Mouse (Mus musculus) thymus, postnatal 10 days (tissue): ENCODE results near the gene Oaz1.
"Not testable (repeated sequence)": the region's sequence is repeated elsewhere in the genome, so short reads cannot be mapped to it uniquely, and the experiment has no call there.

ENCODE experiments used
- DNase-seq, 2 experiments: peaks; one replicate each; pipeline ENCODE4 v3.0.0; 2021; ENCODE audit warnings: low spot score in 2 of 2

The Oaz1 gene

DNA sequence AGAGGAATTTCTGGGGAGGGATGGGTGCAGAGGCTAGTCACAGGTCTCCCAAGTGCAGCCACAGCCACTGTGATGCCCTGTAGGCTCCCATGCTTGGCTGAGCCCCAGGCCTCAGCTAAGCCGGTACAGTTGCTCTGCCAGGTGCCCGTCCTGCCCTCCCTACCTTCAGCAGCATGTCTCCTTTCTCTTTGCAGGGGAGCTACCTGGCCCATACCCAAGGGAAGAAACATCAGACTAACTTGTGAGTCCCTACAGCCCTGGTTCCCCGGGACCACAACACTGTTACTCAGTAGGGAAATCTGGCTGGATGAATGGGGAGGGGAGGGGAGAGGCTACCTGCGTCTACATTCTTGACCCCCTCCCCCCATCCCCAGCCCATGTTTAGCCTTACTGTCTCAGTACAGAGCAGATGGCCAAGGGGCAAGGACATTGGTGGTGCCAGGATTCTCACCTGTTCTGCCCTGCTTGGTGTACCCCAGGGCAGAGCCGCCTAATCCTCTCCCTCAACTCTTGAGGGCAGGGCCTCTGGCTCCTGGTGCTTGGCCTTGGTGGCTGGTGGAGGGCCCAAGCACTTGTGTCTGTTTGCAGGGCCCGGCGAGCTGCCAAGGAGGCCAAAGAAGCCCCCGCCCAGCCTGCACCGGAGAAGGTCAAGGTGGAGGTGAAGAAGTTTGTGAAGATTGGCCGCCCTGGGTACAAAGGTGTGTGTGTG, 24.1 kb upstream of the Oaz1 start:
- no peak for DNase-seq

- no peak for DNase-seq
Observed at GRCm38 (mm10) chr10:80802996-80803395, 23.5 kb upstream of the Oaz1 start.

DNA sequence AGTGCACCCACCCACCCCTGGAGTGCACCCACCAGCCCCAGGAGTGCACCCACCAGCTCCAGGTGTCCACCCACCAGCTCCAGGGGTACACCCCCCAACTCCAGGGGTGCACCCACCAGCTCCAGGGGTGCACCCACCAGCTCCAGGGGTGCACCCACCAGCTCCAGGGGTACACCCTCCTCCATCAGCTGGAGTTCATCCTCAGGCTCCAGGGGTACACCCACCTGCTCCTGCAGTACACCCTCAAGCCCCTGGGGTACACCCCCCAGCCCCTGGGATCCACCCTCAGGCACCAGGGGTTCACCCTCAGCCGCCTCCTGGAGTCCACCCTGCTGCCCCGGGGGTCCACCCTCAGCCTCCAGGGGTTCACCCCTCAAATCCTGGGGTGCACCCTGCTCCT, 22.1 kb upstream of the Oaz1 start:
- DNase-seq: peak in 1 of 2 experiments; percentile 3

DNA sequence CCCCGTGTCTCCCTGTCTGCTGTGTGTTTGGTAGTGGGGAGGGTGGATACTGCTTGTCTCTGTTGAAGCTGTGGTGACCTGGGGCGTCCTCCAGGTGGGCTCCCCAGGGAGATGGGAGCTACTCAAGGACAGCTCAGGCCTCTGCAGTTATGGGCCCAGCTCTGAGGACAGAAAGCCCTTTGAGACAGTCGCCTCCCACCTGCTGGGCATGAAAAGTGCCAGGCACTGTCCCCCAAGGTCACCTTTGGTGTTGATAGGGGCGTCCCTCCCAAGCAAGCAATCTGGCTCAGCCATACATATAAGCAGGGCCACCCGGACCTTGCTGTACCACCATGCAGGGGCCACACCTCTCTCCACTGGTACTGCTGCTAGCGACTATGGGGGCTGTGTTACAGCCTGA, 21.5 kb upstream of the Oaz1 start, which contains the start of gene Amh:
Gene Amh, plus strand, starts transcription at position 328 of the 400 bp plus-strand sequence.
- no peak for DNase-seq

DNA sequence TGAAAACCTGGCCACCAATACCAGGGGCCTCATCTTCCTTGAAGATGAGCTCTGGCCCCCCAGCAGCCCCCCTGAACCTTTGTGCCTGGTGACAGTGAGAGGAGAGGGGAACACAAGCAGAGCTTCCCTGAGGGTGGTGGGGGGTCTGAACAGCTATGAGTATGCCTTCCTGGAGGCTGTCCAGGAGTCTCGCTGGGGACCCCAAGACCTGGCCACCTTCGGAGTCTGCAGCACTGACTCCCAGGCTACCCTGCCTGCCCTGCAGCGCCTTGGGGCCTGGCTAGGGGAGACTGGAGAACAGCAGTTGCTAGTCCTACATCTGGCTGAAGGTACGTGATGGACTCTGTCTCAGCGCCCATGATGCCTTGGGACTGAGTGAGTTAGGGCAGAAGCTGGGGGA, 21.1 kb upstream of the Oaz1 start:
- no peak for DNase-seq

- DNase-seq: peak; percentile 46 to 77
Observed at GRCm38 (mm10) chr10:80805925-80806324, 20.5 kb upstream of the Oaz1 start.

DNA sequence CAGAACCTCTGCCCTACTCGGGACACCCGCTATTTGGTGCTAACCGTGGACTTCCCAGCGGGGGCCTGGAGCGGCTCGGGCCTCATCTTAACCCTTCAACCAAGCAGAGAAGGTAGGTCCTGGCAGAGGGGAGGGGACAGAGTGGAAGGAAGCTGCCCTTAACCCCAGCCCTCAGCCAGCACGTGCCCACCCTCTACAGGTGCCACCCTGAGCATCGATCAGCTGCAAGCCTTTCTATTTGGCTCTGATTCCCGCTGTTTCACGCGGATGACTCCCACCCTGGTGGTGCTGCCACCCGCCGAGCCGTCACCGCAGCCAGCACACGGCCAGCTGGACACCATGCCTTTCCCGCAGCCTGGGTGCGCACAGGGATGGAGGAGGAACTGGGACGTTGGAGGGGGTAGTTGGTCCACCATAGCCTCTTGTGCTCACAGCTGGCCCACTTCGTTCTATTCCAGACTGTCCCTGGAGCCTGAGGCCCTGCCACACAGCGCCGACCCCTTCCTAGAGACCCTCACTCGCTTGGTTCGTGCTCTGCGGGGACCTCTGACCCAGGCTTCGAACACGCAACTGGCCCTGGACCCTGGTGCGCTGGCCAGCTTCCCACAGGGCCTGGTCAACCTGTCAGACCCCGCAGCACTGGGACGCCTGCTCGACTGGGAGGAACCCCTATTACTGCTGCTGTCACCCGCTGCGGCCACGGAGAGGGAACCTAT, 20.0 kb upstream of the Oaz1 start:
- no peak for DNase-seq

- peak in 1 of 2 experiments; percentile 4 for DNase-seq
Observed at GRCm38 (mm10) chr10:80807057-80807627, 19.3 kb upstream of the Oaz1 start.

GRCm38 (mm10) chr10:80808099-80808984, 18.1 kb upstream of the Oaz1 start:
- no peak for DNase-seq

- DNase-seq: no peak
Observed at GRCm38 (mm10) chr10:80808985-80809632, 17.3 kb upstream of the Oaz1 start.

DNA sequence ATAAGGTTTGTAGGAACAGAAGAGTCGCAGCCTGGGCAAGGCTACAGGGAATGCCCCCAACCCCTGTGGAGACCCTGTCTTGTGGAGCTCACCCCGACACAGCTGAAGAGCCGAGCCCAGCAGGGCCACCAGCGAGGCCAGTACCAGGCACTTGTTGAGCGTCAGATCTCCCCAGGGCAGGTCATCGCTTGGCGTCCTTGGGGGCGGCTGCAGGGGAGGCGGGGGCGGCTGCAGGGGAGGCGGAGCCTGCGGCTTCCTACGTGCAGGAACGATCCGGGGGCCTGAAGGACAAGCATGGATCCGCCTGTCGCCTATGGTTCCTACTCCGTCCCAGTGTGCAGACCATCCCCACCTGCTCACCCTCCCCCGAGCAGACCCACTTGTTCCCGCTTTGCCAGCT, 16.4 kb upstream of the Oaz1 start:
- no peak for DNase-seq

DNA sequence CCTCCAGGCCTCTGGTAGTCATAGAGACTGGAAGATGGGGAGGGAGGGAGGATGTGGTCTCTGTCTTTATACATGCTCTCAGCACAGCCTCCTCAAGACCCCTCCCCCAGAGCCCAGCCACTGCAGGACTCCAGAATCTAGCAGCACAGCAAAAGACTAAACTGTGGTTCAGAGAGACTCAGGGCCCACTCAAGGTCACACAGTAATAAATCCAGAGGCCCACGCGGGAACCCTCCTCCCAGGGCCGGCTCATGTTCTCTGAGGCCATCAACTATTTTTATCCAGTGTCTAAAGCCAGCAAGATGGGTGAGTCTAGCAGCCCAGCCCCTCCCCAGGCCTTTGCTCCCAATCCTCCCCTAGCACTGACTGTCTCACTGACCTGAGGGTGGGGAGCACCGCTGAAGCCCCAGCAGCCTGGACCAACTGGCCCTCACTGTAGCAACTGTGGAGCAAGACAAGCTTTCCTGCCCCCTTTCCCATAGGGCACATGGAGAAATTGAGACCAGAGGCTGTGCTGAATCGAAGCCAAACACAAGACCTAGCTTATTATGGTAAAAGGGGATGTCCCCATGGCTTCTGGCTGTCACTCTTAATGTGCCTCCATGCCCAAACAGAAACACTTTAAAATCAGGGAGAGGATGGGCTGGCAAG, 13.9 kb upstream of the Oaz1 start:
- no peak for DNase-seq

DNA sequence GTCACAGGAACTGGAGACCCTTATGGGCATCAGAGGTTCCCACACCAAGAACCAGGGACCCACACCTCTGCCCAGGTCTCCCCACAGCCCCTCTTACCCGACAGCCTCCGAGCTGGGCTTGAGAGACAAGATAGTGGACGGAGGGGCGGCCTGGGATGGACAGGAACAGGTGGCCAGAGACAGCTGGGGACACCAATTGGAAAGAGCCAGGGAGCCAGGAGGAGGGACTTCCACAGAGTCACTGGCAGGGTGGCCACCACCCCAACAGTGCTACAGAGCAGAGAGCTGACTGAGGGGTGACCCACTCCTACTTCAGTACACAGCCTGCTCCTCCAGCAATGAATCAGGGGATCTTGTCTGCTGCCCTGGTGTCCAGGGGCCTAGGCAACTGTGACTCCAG, 13.1 kb upstream of the Oaz1 start, which contains the start of gene Jsrp1:
Gene Jsrp1, minus strand, starts transcription at position 133 of the 400 bp plus-strand sequence.
- DNase-seq: no peak

DNA sequence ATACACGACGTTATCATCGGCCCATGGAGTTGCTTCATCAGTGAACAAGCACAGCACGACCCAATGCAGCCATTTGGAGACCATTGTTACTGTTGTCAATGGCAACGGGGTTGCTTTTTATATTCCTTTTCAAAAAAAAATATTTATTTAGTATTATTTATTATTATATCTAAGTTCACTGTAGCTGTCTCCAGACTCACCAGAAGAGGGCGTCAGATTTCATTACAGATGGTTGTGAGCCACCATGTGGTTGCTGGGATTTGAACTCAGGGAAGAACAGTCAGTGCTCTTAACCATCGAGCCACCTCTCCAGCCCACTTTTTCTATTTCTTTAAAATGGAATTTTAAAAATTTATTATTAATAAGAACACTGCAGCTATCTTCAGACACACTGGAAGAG, 11.7 kb upstream of the Oaz1 start:
- no peak for DNase-seq

DNA sequence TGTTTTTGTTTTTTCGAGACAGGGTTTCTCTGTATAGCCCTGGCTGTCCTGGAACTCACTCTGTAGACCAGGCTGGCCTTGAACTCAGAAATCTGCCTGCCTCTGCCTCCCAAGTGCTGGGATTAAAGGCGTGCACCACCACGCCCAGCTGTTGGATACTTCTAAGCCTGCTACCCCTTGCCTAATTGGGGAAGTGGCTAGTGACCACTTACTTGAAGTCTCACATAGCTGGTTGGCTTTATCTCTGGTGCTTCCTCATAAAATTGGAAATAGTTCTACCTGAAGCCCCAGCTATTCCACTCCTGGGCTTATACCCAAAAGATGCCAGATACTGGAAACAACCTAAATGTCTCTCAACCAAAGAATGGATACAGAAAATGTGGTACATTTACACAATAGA, 10.2 kb upstream of the Oaz1 start:
- DNase-seq: not testable (repeated sequence)

- no peak for DNase-seq
Observed at GRCm38 (mm10) chr10:80817164-80817563, 9.3 kb upstream of the Oaz1 start.

GRCm38 (mm10) chr10:80817955-80818354, 8.5 kb upstream of the Oaz1 start:
- not testable (repeated sequence) for DNase-seq

DNA sequence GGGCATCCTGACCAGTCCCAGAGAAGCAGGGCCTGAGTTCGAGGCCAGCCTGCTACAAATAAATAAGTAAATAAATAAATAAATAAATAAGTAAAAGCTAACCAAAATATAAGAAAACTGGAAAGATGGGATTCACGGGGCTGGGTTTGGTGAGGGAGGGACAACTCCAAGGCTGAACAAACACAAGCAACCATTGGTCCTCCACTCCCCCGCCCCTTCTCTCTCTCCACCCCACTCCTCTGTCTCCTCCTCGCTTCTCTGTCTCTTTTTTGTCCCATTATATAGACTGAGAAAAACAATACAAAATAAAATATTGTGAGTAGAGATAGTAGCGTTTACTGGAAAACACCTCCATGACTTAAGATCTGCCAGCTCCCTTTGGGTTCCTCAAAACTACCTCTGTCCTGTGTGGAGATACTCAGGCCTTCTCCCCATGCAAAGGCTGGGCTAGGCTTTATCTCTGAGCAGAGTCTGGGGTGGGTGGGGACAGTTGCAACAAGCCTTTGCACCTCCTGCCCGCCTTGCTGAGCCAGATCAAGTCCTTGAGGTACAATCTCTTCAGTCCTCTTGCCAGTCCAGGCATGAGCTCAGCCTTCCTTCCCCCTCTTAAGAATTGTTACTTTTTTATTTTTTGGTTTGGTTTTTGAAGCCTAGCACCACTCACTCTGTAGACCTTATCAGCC, 7.7 kb upstream of the Oaz1 start:
- DNase-seq: no peak

DNA sequence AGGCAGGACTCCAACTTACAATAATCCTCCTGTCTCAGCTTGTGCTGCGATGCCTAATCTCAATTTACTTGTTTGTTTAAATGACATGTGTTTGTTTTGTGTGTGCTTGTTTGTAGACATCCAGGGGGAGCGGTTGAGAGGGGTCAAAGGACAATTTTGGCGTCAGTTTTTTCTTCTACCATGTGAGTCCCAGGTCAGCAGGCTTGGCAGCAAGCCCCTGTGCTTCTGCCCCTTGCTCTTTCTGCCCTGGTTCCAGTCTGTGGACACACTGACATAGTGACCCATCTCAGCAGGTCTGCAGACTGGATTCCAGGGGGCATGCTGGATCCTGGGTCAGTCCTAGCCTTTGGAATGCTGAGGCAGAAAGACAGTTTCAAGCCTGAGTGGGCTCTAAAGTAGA, 7.0 kb upstream of the Oaz1 start:
- DNase-seq: no peak

GRCm38 (mm10) chr10:80821991-80822390, 4.5 kb upstream of the Oaz1 start:
- DNase-seq: peak in 1 of 2 experiments; percentile 39
